Mouse (Mus musculus): ENCODE measurements around the gene Cyp4f18. TPM values are rescaled to one million over a fixed set of nuclear protein-coding genes. Genes with fewer than 3 reads are reported as not detected.

The Cyp4f18 gene
- polyA plus RNA-seq, 1 experiment from 2014 or later = 1.9 TPM

GRCm38 (mm10) chr8:71952489-71952888 lies 56.9 kb downstream of the Cyp4f18 start:
- no peaks in the 10 kb centered on the region for H3K9me3 ChIP-seq (replicated peaks; ENCODE audit: low read length)
- no peak for DNase-seq (ENCODE audit: low spot score)
- no peak overlapping the region for H3K9ac ChIP-seq (ENCODE audit: low read depth, low read length)
- H3K4me1 ChIP-seq (replicated peaks; ENCODE audit: insufficient read depth, low read length) = 0 out of 2 replicates have a peak, but pooled peaks cover 9% of the 10 kb centered on the region
- no peak overlapping the region for H3K27ac ChIP-seq
- H3K4me2 ChIP-seq (ENCODE audit: low read length) = no peak overlapping the region
- H3K36me3 ChIP-seq (ENCODE audit: insufficient read depth, low read length) = no peaks in the 10 kb centered on the region
- 82% methylated on average over 1 of the region's 1 CpGs for WGBS
- no peak for TF ChIP-seq CTCF (IDR thresholded peaks at IDR 0.05; ENCODE audit: low read depth)
- no peak overlapping the region for H3K4me3 ChIP-seq (replicated peaks; ENCODE audit: low read depth, low read length)
- no peak for ATAC-seq (replicated peaks; ENCODE audit: low FRiP score, low read depth)
- H3K27me3 ChIP-seq (ENCODE audit: insufficient read depth, low read length) = no peaks in the 10 kb centered on the region

- TF ChIP-seq CTCF (IDR thresholded peaks at IDR 0.05; ENCODE audit: low read depth) = no peak
- DNase-seq (ENCODE audit: low spot score) (peak; percentile 21), ATAC-seq (replicated peaks; ENCODE audit: low FRiP score, low read depth) (no peak)
- Histone ChIP-seq H3K4me2 (ENCODE audit: low read length) (peak overlapping the region; percentile 58), H3K27ac (peak overlapping the region; percentile 76; the same call in 1 of the 2 replicates), H3K27me3 (ENCODE audit: insufficient read depth, low read length) (no peaks in the 10 kb centered on the region), H3K4me1 (replicated peaks; ENCODE audit: insufficient read depth, low read length) (0 out of 2 replicates have a peak, but pooled peaks cover 9% of the 10 kb centered on the region), H3K4me3 (replicated peaks; ENCODE audit: low read depth, low read length) (peak overlapping the region; percentile 87), H3K36me3 (ENCODE audit: insufficient read depth, low read length) (no peaks in the 10 kb centered on the region), H3K9ac (ENCODE audit: low read depth, low read length) (peak overlapping the region; percentile 78), H3K9me3 (replicated peaks; ENCODE audit: low read length) (no peaks in the 10 kb centered on the region)
- WGBS = 26% methylated on average over 13 of the region's 14 CpGs
Observed at GRCm38 (mm10) chr8:71951436-71952161, 57.8 kb downstream of the Cyp4f18 start.

- 3% methylated on average over 34 of the region's 34 CpGs for WGBS
Observed at GRCm38 (mm10) chr8:71950482-71951221, 58.8 kb downstream of the Cyp4f18 start, which contains the start of gene Zfp961. TSS of gene Zfp961 (plus strand) at chr8:71951038.

GRCm38 (mm10) chr8:71948624-71949023 lies 60.8 kb downstream of the Cyp4f18 start:
- no peaks in the 10 kb centered on the region for H3K36me3 ChIP-seq (ENCODE audit: insufficient read depth, low read length)
- H3K4me1 ChIP-seq (replicated peaks; ENCODE audit: insufficient read depth, low read length) = 0 out of 2 replicates have a peak, but pooled peaks cover 9% of the 10 kb centered on the region
- H3K9me3 ChIP-seq (replicated peaks; ENCODE audit: low read length) = no peaks in the 10 kb centered on the region
- H3K27ac ChIP-seq = no peak overlapping the region
- WGBS = 86% methylated on average over 5 of the region's 5 CpGs
- no peaks in the 10 kb centered on the region for H3K27me3 ChIP-seq (ENCODE audit: insufficient read depth, low read length)
- no peak overlapping the region for H3K4me3 ChIP-seq (replicated peaks; ENCODE audit: low read depth, low read length)
- ATAC-seq (replicated peaks; ENCODE audit: low FRiP score, low read depth) (no peak), DNase-seq (ENCODE audit: low spot score) (no peak)
- no peak for TF ChIP-seq CTCF (IDR thresholded peaks at IDR 0.05; ENCODE audit: low read depth)
- no peak overlapping the region for H3K4me2 ChIP-seq (ENCODE audit: low read length)
- no peak overlapping the region for H3K9ac ChIP-seq (ENCODE audit: low read depth, low read length)

More at GRCm38 (mm10) chr8:71950482-71951221, 58.8 kb downstream of the Cyp4f18 start, which contains the start of gene Zfp961:
- DNase-seq (ENCODE audit: low spot score) = peak; percentile 97
- Histone ChIP-seq H3K4me1 (replicated peaks; ENCODE audit: insufficient read depth, low read length) (0 out of 2 replicates have a peak, but pooled peaks cover 9% of the 10 kb centered on the region), H3K4me3 (replicated peaks; ENCODE audit: low read depth, low read length) (peak within 1 kb of the TSS; percentile 87), H3K27ac (peak within 1 kb of the TSS; percentile 76), H3K9ac (ENCODE audit: low read depth, low read length) (peak within 1 kb of the TSS; percentile 78), H3K27me3 (ENCODE audit: insufficient read depth, low read length) (no peaks in the 10 kb centered on the region), H3K9me3 (replicated peaks; ENCODE audit: low read length) (no peaks in the 10 kb centered on the region), H3K4me2 (ENCODE audit: low read length) (peak within 1 kb of the TSS; percentile 58), H3K36me3 (ENCODE audit: insufficient read depth, low read length) (no peaks in the 10 kb centered on the region)
- ATAC-seq (replicated peaks; ENCODE audit: low FRiP score, low read depth) = peak; percentile 100
- no peak for TF ChIP-seq CTCF (IDR thresholded peaks at IDR 0.05; ENCODE audit: low read depth)

GRCm38 (mm10) chr8:71941776-71942175 lies 67.7 kb downstream of the Cyp4f18 start:
- no peak for ATAC-seq (replicated peaks; ENCODE audit: low FRiP score, low read depth)
- no peak for TF ChIP-seq CTCF (IDR thresholded peaks at IDR 0.05; ENCODE audit: low read depth)
- WGBS = 95% methylated on average over 1 of the region's 1 CpGs

More at GRCm38 (mm10) chr8:71941776-71942175, 67.7 kb downstream of the Cyp4f18 start:
- Histone ChIP-seq H3K9ac (ENCODE audit: low read depth, low read length) (no peak overlapping the region), H3K27ac (no peak overlapping the region), H3K4me3 (replicated peaks; ENCODE audit: low read depth, low read length) (no peak overlapping the region), H3K4me1 (replicated peaks; ENCODE audit: insufficient read depth, low read length) (no peaks in the 10 kb centered on the region), H3K4me2 (ENCODE audit: low read length) (no peak overlapping the region), H3K36me3 (ENCODE audit: insufficient read depth, low read length) (no peaks in the 10 kb centered on the region), H3K9me3 (replicated peaks; ENCODE audit: low read length) (no peaks in the 10 kb centered on the region), H3K27me3 (ENCODE audit: insufficient read depth, low read length) (no peaks in the 10 kb centered on the region)
- no peak for DNase-seq (ENCODE audit: low spot score)
